Mouse (Mus musculus) hematopoietic stem cell, adult 5-6 weeks (primary cell): ENCODE data around the gene Retsat. TPM values are rescaled to one million over a fixed set of nuclear protein-coding genes. Genes with fewer than 3 reads are reported as not detected.

Experiments
- ATAC-seq, 2 experiments: fragments of 125-278 bp in 1 of 2; replicated peaks in 1 of 2; 2 replicates each; pipeline ENCODE4 v1.8.0; 2016 to 2017; ENCODE audit warnings: inconsistent platforms in 2 of 2, mild to moderate bottlenecking in 2 of 2, moderate number of reproducible peaks in 2 of 2, low read depth in 1 of 2, moderate TSS enrichment in 1 of 2; ENCODE audit not compliant: low FRiP score in 2 of 2, poor library complexity in 2 of 2, severe bottlenecking in 2 of 2, insufficient read depth in 1 of 2, low TSS enrichment in 1 of 2
- total RNA-seq: library from RNA; stranded (forward); fragments of 172-1452, 232-1000 nt; gene quantifications from 2 replicates; pipeline ENCODE4 v1.2.3, GENCODE M21; 2017

Retsat gene
- total RNA-seq, 1 experiment from 2014 or later = 12.4 TPM

DNA sequence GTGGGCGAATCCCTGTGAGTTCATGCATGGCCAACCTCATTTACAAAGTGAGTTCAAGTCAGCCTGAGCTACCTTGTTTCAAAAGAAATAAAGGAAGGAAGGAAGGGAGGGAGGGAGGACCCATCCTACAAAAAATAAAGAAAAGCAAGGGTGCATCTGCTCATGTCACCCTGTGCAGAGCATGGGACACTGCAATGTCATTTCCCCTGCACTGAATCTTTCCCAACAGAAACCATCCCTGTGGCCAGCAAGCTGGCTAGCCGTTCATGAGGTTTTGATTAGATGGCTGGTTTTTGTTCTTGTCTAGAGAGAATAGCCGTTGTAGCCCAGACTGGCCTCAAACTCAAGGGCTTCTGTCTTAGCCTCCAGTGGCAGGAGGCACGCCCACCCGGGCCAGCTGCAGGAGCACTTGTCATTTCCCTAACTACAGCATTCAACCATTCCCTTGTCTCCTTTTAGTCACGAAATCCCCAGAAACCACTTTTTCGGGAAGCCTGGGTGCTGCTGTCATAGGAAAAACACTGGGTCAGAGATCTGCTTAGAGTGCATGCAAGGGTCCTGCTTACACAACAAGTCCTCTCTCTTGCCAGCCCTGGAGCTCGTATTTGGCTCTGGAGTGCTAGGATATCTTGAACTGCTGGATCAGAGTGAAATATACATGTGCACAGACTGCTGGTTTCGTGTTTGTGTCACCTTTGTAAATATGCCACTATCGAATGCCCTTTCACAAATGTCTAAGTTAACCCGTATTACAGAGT is 16.5 kb upstream of the Retsat start:
- ATAC-seq = no peak

DNA sequence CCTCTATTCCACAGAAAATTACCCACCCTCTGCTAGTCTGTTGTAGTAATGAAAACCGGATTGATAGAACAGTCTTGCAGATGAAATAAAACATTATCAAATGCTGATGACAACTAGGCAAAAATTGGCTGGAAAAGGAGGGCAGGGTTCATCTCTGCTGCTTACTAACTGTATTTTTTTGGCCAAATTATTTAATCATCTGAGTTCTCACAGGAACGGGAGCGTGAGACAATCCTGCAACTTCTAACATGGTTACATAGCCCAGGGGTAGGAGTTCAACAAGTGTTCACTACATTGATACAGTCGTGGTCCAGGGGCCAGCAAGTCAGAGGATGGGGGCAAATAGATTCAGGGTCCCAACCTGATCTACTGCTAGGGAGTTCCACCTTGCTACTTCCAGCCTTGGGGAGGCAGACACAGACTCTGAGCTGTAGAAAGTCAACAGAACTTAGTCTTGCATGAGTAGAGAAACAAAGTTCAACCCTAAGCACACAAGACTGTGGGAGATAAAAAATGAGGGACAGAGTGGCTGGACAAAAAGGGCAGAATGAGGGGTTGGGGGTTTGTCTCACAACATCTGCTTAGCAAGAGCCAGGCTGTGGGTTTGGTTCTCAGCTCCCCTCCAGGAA is 14.9 kb upstream of the Retsat start:
- ATAC-seq = no peak

DNA sequence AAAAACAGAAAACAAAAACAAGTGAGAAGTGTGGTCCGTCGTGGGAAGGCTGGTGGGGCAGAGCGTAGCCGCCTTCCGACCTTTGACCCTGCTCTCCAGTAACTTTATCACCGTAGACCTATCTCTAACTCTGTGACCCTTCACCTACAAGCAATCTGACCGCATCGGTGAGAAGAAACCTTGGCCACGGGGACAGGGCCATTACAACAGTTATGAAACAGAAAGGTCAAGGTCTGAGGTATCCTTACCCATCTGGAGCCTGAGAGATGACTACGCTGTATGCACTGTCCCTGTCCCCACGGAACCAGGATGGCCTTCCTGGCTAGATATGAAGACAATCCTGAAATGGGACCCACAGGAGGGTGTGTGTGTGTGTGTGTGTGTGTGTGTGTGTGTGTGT is 14.1 kb upstream of the Retsat start:
- ATAC-seq = no peak

DNA sequence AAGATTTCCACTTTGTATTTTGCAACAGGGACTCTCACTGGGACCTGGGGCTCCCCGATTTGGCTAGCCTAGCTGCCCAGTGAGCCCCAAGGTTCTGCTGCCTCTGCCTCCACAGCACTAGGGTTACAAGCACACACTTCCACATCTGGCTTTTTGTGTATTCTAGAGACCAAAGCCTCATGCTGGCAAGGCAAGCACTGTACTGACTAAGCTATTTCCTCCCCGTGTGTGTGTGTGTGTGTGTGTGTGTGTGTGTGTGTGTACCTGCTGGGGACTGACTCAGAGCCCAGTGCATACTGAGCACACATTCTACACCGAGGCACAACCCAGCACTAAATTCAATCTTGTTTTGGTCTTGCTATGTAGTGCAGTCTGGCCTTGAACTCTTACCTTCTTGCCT is 11.6 kb upstream of the Retsat start:
- no peak for ATAC-seq

DNA sequence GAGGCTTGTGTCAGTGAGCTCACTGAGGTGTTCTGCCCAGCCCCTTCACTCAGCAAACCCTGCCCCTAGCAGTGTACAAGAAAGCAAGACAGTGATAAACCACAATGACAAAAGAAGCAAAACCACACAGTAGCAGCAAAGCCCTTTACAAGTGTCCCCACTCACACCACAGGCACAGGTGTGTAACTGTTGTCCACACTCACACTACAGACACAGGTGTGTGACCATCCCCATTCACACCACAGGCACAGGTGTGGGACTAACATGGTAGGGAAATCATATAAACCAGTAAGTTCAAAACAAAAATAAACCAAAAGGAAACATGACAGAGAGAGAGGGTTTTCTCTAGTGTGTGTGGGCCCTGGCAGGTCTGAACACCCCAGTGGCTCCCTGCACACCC is 10.0 kb upstream of the Retsat start:
- no peak for ATAC-seq

DNA sequence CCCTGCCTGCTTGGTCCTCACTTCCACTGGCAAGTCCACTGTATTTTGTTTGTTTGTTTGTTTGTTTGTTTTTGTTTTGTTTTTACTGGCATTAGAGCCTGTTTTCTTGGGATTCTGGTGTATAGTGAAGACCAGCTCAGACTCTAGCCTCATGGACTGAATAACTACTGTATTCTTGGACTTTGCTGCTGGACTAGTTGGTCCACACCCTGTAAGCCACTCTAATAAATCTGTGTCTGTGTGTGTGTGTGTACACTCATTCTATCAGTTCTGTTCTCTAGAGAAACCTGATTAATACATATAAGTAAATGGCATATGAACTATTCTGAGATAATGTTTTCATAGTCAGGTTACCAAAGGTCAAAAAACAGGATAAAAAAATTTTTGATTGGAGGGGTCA is 8.2 kb upstream of the Retsat start:
- no peak for ATAC-seq

DNA sequence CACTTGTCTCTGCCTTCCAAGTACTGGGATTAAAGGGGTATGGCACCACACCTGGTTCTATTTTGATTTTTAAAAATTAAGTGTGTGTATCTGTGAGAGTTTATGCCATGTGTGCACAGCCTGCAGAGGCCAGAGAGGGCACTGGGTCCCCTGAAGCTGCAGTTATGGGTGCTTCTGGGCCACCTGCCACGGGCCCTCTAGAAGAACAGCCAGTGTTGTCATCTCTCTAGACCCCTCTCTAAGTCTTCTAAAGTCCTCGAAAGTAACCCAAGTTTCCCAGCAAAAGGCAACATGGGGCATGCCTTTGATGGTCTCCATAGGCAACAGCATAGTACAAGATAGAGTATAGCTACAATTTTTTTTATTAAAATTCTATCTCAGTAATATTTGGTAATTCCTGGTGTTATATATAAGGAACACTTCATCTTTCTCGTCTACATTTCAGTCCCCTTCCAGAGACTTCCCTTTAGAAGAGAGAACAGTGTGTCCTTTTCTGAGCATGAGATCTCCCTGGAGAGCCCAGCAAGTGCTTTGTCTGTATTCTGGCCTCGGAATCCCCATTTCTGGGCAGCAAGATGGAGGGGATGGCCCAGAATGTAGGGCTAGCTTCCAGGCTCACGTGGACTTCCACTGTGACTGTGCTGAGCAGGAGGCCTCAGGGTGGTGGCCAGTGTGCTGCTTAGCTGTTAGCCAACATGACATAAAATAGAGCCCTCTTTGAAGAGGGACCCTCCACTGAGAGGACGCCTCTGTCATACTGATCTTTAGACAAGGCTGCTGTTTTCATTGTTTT is 5.1 kb upstream of the Retsat start:
- ATAC-seq = no peak

DNA sequence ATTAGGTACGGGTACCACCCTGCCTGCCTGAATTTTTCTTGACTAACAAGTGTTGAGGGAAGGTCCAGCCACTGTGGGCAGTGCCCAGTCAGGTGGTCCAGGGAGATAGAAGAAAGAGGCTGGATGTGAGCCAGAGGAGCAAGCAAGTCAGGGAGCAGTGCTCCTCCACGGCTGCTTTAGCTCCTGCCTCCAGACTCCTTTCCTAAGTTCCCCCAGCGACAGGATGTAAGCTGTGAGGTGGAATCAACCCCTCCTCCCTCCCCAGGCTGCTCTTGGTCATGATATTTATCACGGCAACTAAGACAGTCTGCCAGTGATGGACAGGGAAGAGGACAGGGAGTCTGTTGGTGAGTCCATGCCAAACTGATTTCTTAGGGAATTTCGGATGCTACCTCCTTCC is 4.4 kb upstream of the Retsat start:
- ATAC-seq = no peak

DNA sequence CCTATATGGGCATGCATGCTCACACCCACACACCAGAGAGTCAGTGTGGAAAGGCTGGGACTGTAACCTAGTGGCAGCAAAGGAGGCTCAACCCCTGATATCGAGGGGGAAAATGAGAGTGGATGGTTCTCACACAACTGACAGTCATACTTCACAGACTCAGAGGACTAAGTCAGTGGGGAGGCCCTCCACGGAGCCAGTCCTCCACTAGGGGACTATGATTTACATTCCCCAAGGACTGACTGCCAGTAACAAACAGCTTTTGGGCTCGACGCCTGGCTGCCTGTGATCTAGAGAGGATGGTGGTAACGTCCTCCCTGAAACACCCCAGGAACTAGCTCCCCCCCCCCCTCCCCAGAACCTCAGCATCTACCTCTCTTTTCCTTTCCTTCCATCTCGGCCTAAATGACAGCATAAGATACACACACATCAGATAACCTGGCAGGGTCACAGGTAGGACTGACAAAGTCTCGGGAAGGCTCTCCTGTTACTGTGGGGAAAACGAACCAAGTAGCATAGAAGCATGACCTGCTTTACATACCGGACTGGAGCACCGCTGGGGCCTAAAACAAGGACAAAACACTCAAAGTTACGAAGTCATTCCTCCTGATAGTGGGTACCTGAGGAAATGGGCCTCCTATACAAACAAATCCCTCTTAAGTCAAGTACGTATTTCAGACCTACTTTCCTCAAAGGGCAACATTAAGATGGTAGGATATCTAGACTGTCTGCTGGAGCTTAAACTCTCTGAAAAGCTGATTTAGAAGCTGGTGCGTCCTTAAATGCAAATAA is 996 bp upstream of the Retsat start:
- ATAC-seq = no peak

DNA sequence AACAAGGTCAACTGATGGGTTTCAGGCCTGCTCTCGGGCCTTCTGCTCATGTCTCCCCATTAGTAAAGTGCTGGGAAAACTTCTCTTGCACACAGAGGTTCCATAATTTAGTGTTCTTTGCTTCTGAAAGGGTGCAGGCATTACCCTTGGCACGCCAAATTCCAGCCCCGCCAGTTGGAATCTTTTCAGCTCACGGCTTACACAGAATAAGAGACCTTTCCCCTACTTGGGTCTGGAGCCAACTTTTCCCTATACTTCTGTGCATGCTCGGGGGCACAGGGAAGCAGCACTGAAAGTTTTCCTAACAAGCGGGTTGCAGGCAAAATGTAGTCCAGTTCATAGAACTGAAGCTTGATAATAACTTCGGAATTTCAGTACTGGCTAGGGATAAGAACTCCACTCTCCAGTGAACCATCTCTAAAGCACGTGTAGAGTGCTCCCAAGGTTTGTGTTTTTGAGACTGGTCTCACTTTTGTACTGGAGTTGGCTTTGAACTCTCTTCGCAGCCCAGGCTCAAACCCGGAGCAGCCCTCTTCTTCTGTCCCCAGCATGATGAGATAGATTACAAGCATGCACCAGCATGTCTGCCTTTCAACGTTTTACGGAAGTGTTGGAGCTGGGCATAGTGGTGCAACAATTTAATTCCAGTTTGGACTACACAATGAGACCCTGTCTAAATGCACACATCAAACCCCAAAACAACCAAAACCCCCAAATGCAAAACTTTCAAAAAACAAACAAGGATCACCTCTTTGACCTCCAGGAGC is 699 bp downstream of the Retsat start:
- ATAC-seq = no peak

DNA sequence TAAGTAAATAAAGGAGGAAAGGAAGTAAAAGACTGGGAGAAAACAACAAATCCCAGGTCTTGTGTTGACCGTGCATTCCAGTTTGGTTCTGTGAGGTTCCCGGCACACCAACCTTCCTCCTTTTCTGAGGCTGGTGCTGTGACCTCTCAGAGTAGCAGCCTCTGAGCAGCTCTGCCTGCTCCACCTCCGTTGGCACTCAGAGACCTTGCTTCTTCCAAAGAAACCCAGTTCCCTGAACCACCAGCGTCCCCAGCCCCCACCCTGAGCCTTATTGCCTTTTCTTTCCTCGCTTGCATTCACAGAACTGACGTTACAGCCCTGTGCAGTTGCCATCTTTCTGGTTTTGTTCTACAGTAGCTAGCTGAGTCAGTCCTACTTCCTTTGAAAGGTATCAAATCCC is 1.9 kb downstream of the Retsat start:
- no peak for ATAC-seq

DNA sequence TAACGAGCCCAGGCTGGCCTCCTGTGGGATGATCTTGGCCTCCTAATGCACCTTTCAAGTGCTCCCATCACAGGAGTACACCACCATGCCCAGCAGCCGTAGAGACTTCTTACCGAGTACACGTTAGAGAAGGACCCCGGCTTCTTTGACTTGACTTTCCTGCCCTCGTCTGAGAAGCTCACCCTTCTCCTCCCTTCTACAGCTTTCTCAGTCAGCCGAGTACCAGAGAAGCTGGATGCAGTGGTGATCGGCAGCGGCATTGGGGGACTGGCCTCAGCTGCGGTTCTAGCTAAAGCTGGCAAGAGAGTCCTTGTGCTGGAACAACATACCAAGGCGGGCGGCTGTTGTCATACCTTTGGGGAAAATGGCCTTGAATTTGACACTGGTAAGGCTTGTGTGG is 2.5 kb downstream of the Retsat start:
- no peak for ATAC-seq

DNA sequence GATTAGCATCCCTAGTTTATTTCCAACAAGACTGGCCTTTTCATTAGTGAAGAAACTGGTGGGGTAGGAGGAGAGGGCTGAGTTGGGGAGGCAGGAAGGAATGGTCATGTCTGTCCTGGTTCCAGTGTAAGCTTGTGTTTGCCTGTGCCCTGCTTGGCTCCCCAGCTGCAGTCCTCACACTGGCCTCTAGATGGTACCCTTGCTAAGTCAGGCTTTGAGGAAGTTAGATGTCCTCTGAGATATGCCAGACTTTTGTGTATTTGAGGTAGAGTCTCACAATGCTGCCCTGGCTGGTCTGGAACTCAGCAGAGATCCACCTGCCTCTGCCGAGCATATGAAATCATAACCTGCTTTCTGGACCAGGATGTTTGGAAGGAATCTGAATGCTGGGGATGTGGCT is 3.5 kb downstream of the Retsat start:
- peak; percentile 65 to 72 for ATAC-seq

DNA sequence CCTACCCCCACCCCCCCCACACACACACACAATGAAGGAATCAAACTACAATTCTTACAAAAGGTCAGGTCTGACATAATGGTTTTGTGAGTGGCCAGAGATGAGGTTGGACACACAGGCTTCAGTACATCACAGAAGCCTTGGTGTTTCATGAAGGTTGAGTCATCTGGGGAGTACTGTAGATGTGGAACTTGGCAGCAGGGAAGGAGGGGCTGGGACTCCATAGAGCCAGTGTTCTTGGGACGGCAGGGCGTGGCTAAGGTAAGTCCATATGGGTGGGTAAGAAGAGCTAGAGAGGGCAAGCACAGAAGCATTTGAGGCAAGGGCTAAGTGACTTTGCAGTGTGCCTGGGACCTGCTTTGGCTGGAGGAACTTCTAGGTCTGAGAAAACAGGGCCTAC is 5.8 kb downstream of the Retsat start:
- ATAC-seq = no peak

DNA sequence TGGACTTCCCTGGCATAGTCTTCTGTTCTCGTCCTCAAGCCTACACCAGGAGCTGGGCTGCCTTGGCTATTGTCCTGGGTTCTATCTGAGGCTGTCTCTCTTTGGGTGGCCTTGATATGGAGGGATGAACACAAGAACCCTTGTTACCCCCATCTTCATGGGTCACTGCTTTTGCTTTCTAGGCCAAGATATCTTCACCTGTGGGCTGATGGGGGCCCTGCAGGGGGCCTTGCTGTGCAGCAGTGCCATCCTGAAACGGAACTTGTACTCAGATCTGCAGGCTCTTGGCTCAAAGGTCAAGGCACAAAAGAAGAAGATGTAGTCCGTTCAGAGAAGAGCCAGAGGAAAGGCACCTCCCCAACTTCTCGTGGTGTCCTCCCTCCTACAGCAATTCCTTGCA is 8.8 kb downstream of the Retsat start:
- no peak for ATAC-seq

DNA sequence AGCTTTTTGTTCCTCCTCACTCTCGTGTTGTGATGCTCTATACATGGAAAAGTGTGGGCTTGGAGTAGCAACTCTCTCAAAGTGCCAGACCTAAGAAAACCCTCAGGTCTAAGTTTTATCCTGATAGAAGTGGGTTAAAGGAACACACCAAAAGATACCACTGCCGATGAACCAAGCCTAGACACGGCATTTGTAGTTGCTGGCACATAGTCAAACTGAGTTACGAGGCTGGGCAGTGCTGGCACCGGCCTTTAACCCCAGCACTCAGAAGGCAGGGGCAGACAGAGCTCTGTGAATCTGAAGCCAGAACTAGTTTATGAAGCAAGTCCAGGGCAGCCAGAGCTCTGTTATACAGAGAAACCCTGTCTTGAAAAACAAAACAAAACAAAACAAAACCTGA is 9.4 kb downstream of the Retsat start:
- ATAC-seq = no peak

DNA sequence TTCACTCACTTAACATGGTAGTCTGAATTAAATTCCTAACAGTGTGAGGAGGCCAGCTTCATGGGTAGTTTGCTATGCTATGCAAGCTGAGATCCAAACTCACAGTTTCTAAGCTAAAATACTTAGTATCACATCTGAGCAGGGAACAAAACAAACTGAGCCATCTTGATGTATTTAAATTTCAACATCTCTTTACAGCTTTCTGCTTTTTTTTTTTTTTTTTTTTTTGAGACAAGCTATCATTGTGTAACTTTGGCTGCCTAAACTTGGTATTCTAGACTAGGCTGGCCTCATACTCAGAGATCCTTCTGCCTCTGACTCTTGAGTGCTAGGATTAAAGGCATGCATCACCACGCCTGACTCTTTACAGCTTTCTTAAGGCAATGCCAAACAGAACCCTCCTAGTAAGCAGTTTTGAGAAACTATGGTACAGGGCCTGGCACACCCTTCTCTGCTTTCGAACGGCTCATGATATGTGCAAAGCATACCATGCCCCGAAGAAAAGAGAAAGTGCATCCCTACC is 10.4 kb downstream of the Retsat start:
- no peak for ATAC-seq
